Mouse (Mus musculus) embryonic fibroblast, embryonic 13.5 days (primary cell): ENCODE measurements around the gene Fgr. TPM values are rescaled to one million over a fixed set of nuclear protein-coding genes. Genes with fewer than 3 reads are reported as not detected.
A peak's percentile ranks its signal among the peaks of the same experiment; 100 is the strongest.

Experiments used
- H3K27ac ChIP-seq: 2 replicates; pipeline ENCODE4 v1.5.1; 2012; ENCODE audit warnings: low read length, control low read depth, inconsistent platforms; ENCODE audit not compliant: insufficient read depth
- H3K4me1 ChIP-seq: 2 replicates; pipeline ENCODE4 v1.6.1; 2011; ENCODE audit warnings: low read length; ENCODE audit not compliant: control insufficient read depth, insufficient read depth
- H3K4me3 ChIP-seq: 2 replicates; pipeline ENCODE4 v1.5.1; 2011; ENCODE audit warnings: mild to moderate bottlenecking, control low read depth, low read length; ENCODE audit not compliant: insufficient read depth
- CTCF ChIP-seq: IDR thresholded peaks from 2 replicates; pipeline ENCODE4 v1.5.1; 2011; ENCODE audit warnings: mild to moderate bottlenecking, control low read depth, low read length, moderate library complexity, borderline replicate concordance; ENCODE audit not compliant: insufficient read depth
- POLR2A ChIP-seq: IDR thresholded peaks from 2 replicates; pipeline ENCODE4 v1.6.1; 2011; ENCODE audit warnings: low read depth, mild to moderate bottlenecking, control low read depth, low read length, moderate library complexity
- polyA plus RNA-seq: library from polyadenylated mRNA; stranded (reverse); fragments of >200 nt; gene quantifications from 2 replicates; pipeline ENCODE4 v1.2.4, GENCODE M21; 2011; ENCODE audit warnings: low read depth; ENCODE audit not compliant: missing spikeins, insufficient read length

Fgr gene
- polyA plus RNA-seq, 1 experiment: not detected

GRCm38 (mm10) chr4:132944106-132944505 lies 29.8 kb upstream of the Fgr start:
- TF ChIP-seq POLR2A (no peak), CTCF (no peak)
- no peak overlapping the region for H3K27ac ChIP-seq
- H3K4me3 ChIP-seq: no peak overlapping the region
- peaks cover 7% of the 10 kb centered on the region for H3K4me1 ChIP-seq

- no peak overlapping the region for H3K4me3 ChIP-seq
- H3K27ac ChIP-seq: peak overlapping the region; percentile 29
- no peak for TF ChIP-seq CTCF
- no peak for TF ChIP-seq POLR2A
- H3K4me1 ChIP-seq: peaks cover 7% of the 10 kb centered on the region
These were observed 29.1 kb upstream of the Fgr start for GRCm38 (mm10) chr4:132944776-132945175.

GRCm38 (mm10) chr4:132945261-132946046 lies 28.4 kb upstream of the Fgr start:
- TF ChIP-seq CTCF: peak; percentile 86; the same call in 1 of the 2 replicates
- peak; percentile 55; the same call in 1 of the 2 replicates for TF ChIP-seq POLR2A
- Histone ChIP-seq H3K27ac (peak overlapping the region; percentile 87), H3K4me1 (peaks cover 7% of the 10 kb centered on the region), H3K4me3 (no peak overlapping the region)

- peak overlapping the region; percentile 87 for H3K27ac ChIP-seq
- no peak for TF ChIP-seq CTCF
- TF ChIP-seq POLR2A: peak; percentile 0; the same call in 1 of the 2 replicates
- peaks cover 7% of the 10 kb centered on the region for H3K4me1 ChIP-seq
- no peak overlapping the region for H3K4me3 ChIP-seq
These were observed 27.6 kb upstream of the Fgr start for GRCm38 (mm10) chr4:132946047-132947001.

GRCm38 (mm10) chr4:132949882-132950532 lies 23.9 kb upstream of the Fgr start:
- Histone ChIP-seq H3K27ac (no peak overlapping the region), H3K4me3 (no peak overlapping the region), H3K4me1 (peaks cover 4% of the 10 kb centered on the region)
- no peak for TF ChIP-seq POLR2A
- TF ChIP-seq CTCF: no peak

GRCm38 (mm10) chr4:132950999-132951398 lies 22.9 kb upstream of the Fgr start:
- Histone ChIP-seq H3K27ac (no peak overlapping the region), H3K4me1 (peaks cover 4% of the 10 kb centered on the region), H3K4me3 (no peak overlapping the region)
- TF ChIP-seq CTCF: no peak
- TF ChIP-seq POLR2A: no peak

GRCm38 (mm10) chr4:132954530-132955394 lies 19.1 kb upstream of the Fgr start:
- TF ChIP-seq POLR2A (no peak), CTCF (no peak)
- H3K4me1 ChIP-seq: peaks cover 6% of the 10 kb centered on the region
- H3K4me3 ChIP-seq: no peak overlapping the region
- no peak overlapping the region for H3K27ac ChIP-seq

- no peak overlapping the region for H3K27ac ChIP-seq
- TF ChIP-seq CTCF: no peak
- TF ChIP-seq POLR2A: no peak
- peaks cover 6% of the 10 kb centered on the region for H3K4me1 ChIP-seq
These were observed 18.5 kb upstream of the Fgr start for GRCm38 (mm10) chr4:132955395-132955791.

More at GRCm38 (mm10) chr4:132955395-132955791, 18.5 kb upstream of the Fgr start:
- H3K4me3 ChIP-seq: no peak overlapping the region
